Mouse (Mus musculus) E14TG2a.4 (cell line): ENCODE measurements around the gene Dab2ip.

Experiments
- CTCF ChIP-seq: conservative IDR thresholded peaks from 2 replicates; pipeline ENCODE4 v1.5.1; 2014; ENCODE audit warnings: low read length
- NANOG ChIP-seq: IDR thresholded peaks from 2 replicates; pipeline ENCODE4 v1.6.1; 2014; ENCODE audit warnings: borderline replicate concordance, low read length, mixed read lengths
- POU5F1 ChIP-seq: IDR thresholded peaks from 2 replicates; pipeline ENCODE4 v1.6.1; 2014; ENCODE audit warnings: low read length, borderline replicate concordance

- TF ChIP-seq CTCF (no peak), POU5F1 (no peak), NANOG (0 out of 2 replicates have a peak, but pooled peaks have one; percentile 50)
Observed at GRCm38 (mm10) chr2:35679812-35680672, 122.0 kb downstream of the Dab2ip start.
